Mouse (Mus musculus): ENCODE measurements around the gene Hnrnph1. TPM values are rescaled to one million over a fixed set of nuclear protein-coding genes. Genes with fewer than 3 reads are reported as not detected.
A peak's percentile ranks its signal among the peaks of the same experiment; 100 is the strongest.
"Not testable (repeated sequence)": the region's sequence is repeated elsewhere in the genome, so short reads cannot be mapped to it uniquely, and the experiment has no call there.

Hnrnph1 gene
- 100 to 1,000 TPM; 154 to 182 TPM for total RNA-seq (2021)

GRCm38 (mm10) chr11:50376911-50377891 lies at the start of gene Hnrnph1:
Hnrnph1 (plus strand) TSS chr11:50376990.
- DNase-seq = peak; percentile 99
- intact Hi-C loops (cut with DNase I) = loop anchor here (5.0 kb wide), 2 partner anchors 55 to 85 kb away; partner anchors contain the start of genes Maml1 and Rufy1

- no peak for DNase-seq
- intact Hi-C loops (cut with DNase I) = no loop called here
Observed at GRCm38 (mm10) chr11:50328075-50328625, 48.6 kb upstream of the Hnrnph1 start.

- DNase-seq = no peak
- intact Hi-C loops (cut with DNase I) = no loop called here
Observed at GRCm38 (mm10) chr11:50329378-50329777, 47.4 kb upstream of the Hnrnph1 start.

- DNase-seq = peak in 1 of 2 experiments; percentile 13
- intact Hi-C loops (cut with DNase I) = no loop called here
Observed at GRCm38 (mm10) chr11:50333181-50333580, 43.6 kb upstream of the Hnrnph1 start.

GRCm38 (mm10) chr11:50336126-50336525 lies 40.7 kb upstream of the Hnrnph1 start:
- intact Hi-C loops (cut with DNase I) = no loop called here
- no peak for DNase-seq

- intact Hi-C loops (cut with DNase I) = no loop called here
- no peak for DNase-seq
Observed at GRCm38 (mm10) chr11:50336891-50337290, 39.9 kb upstream of the Hnrnph1 start.

GRCm38 (mm10) chr11:50345486-50345885 lies 31.3 kb upstream of the Hnrnph1 start:
- DNase-seq = no peak
- intact Hi-C loops (cut with DNase I) = no loop called here

GRCm38 (mm10) chr11:50346256-50347032 lies 30.3 kb upstream of the Hnrnph1 start:
- DNase-seq = no peak
- intact Hi-C loops (cut with DNase I) = no loop called here

GRCm38 (mm10) chr11:50352177-50352576 lies 24.6 kb upstream of the Hnrnph1 start:
- intact Hi-C loops (cut with DNase I) = no loop called here
- no peak for DNase-seq

GRCm38 (mm10) chr11:50354162-50354561 lies 22.6 kb upstream of the Hnrnph1 start, which contains the start of gene Cby3:
Cby3 (plus strand) TSS chr11:50354462.
- intact Hi-C loops (cut with DNase I) = no loop called here

GRCm38 (mm10) chr11:50354851-50355250 lies 21.9 kb upstream of the Hnrnph1 start:
- intact Hi-C loops (cut with DNase I) = no loop called here
- DNase-seq = no peak

More at GRCm38 (mm10) chr11:50354162-50354561, 22.6 kb upstream of the Hnrnph1 start, which contains the start of gene Cby3:
- DNase-seq = no peak

- intact Hi-C loops (cut with DNase I) = no loop called here
- no peak for DNase-seq
Observed at GRCm38 (mm10) chr11:50355395-50355794, 21.4 kb upstream of the Hnrnph1 start.

- DNase-seq = peak; percentile 31 to 47
- intact Hi-C loops (cut with DNase I) = no loop called here
Observed at GRCm38 (mm10) chr11:50358950-50359861, 17.6 kb upstream of the Hnrnph1 start.

- not testable (repeated sequence) for DNase-seq
- intact Hi-C loops (cut with DNase I) = loop anchor here (5.0 to 10.0 kb wide), 4 partner anchors 39 to 376 kb away; no protein-coding TSS in a partner anchor
Observed at GRCm38 (mm10) chr11:50361282-50361681, 15.5 kb upstream of the Hnrnph1 start.

- intact Hi-C loops (cut with DNase I) = loop anchor here (5.0 to 10.0 kb wide), 4 partner anchors 42 to 380 kb away; no protein-coding TSS in a partner anchor
Observed at GRCm38 (mm10) chr11:50364548-50364947, 12.2 kb upstream of the Hnrnph1 start.

GRCm38 (mm10) chr11:50365322-50365721 lies 11.5 kb upstream of the Hnrnph1 start:
- intact Hi-C loops (cut with DNase I) = loop anchor here (10.0 kb wide), 1 partner anchor 381 kb away; no protein-coding TSS in a partner anchor
- DNase-seq = no peak

More at GRCm38 (mm10) chr11:50364548-50364947, 12.2 kb upstream of the Hnrnph1 start:
- DNase-seq = peak; percentile 83 to 88

- intact Hi-C loops (cut with DNase I) = loop anchor here (10.0 kb wide), 1 partner anchor 383 kb away; no protein-coding TSS in a partner anchor
- DNase-seq = no peak
Observed at GRCm38 (mm10) chr11:50367531-50367930, 9.3 kb upstream of the Hnrnph1 start.

- no peak for DNase-seq
- intact Hi-C loops (cut with DNase I) = loop anchor here (10.0 kb wide), 1 partner anchor 385 kb away; no protein-coding TSS in a partner anchor
Observed at GRCm38 (mm10) chr11:50369360-50369911, 7.4 kb upstream of the Hnrnph1 start.

GRCm38 (mm10) chr11:50370969-50371368 lies 5.8 kb upstream of the Hnrnph1 start:
- intact Hi-C loops (cut with DNase I) = no loop called here
- DNase-seq = no peak
